Mouse (Mus musculus) kidney, adult 11 months (tissue): Measurements from ENCODE around the gene Neurod1.

Experiments
- DNase-seq: peaks from one replicate; pipeline ENCODE4 v3.0.0; 2022

Gene Neurod1

GRCm38 (mm10) chr2:79456575-79457349 is at the start of gene Neurod1, which contains the start of gene Cerkl:
TSS of gene Neurod1 (minus strand) at chr2:79456751.
TSS of gene Cerkl (minus strand) at chr2:79456785.
- no peak for DNase-seq

GRCm38 (mm10) chr2:79498990-79499755 is 42.6 kb upstream of the Neurod1 start:
- peak; percentile 43 for DNase-seq

- no peak for DNase-seq
Measured at GRCm38 (mm10) chr2:79485127-79485526, 28.6 kb upstream of the Neurod1 start.

GRCm38 (mm10) chr2:79482511-79482910 is 26.0 kb upstream of the Neurod1 start:
- no peak for DNase-seq

GRCm38 (mm10) chr2:79462411-79462810 is 5.9 kb upstream of the Neurod1 start:
- DNase-seq, result no peak

- no peak for DNase-seq
Measured at GRCm38 (mm10) chr2:79461861-79462260, 5.3 kb upstream of the Neurod1 start.

GRCm38 (mm10) chr2:79460586-79460985 is 4.0 kb upstream of the Neurod1 start:
- no peak for DNase-seq

- DNase-seq, result no peak
Measured at GRCm38 (mm10) chr2:79460107-79460506, 3.6 kb upstream of the Neurod1 start.

- DNase-seq, result no peak
Measured at GRCm38 (mm10) chr2:79459061-79460045, 2.8 kb upstream of the Neurod1 start.

GRCm38 (mm10) chr2:79457932-79458331 is 1.4 kb upstream of the Neurod1 start:
- no peak for DNase-seq

GRCm38 (mm10) chr2:79457434-79457833 is 883 bp upstream of the Neurod1 start:
- DNase-seq, result no peak

- no peak for DNase-seq
Measured at GRCm38 (mm10) chr2:79455646-79456045, 905 bp downstream of the Neurod1 start.

- no peak for DNase-seq
Measured at GRCm38 (mm10) chr2:79454786-79455446, 1.6 kb downstream of the Neurod1 start.

- DNase-seq, result peak; percentile 29
Measured at GRCm38 (mm10) chr2:79453901-79454781, 2.4 kb downstream of the Neurod1 start.

- no peak for DNase-seq
Measured at GRCm38 (mm10) chr2:79451438-79451837, 5.1 kb downstream of the Neurod1 start.

- DNase-seq, result no peak
Measured at GRCm38 (mm10) chr2:79450684-79451394, 5.7 kb downstream of the Neurod1 start.

- DNase-seq, result no peak
Measured at GRCm38 (mm10) chr2:79449371-79449770, 7.2 kb downstream of the Neurod1 start.

GRCm38 (mm10) chr2:79447198-79447597 is 9.4 kb downstream of the Neurod1 start:
- no peak for DNase-seq

GRCm38 (mm10) chr2:79443861-79444620 is 12.5 kb downstream of the Neurod1 start:
- no peak for DNase-seq

- DNase-seq, result no peak
Measured at GRCm38 (mm10) chr2:79443401-79443800, 13.2 kb downstream of the Neurod1 start.
